Mouse (Mus musculus): ENCODE data around the gene Pdhb.
A peak's percentile ranks its signal among the peaks of the same experiment; 100 is the strongest.

Gene Pdhb

DNA sequence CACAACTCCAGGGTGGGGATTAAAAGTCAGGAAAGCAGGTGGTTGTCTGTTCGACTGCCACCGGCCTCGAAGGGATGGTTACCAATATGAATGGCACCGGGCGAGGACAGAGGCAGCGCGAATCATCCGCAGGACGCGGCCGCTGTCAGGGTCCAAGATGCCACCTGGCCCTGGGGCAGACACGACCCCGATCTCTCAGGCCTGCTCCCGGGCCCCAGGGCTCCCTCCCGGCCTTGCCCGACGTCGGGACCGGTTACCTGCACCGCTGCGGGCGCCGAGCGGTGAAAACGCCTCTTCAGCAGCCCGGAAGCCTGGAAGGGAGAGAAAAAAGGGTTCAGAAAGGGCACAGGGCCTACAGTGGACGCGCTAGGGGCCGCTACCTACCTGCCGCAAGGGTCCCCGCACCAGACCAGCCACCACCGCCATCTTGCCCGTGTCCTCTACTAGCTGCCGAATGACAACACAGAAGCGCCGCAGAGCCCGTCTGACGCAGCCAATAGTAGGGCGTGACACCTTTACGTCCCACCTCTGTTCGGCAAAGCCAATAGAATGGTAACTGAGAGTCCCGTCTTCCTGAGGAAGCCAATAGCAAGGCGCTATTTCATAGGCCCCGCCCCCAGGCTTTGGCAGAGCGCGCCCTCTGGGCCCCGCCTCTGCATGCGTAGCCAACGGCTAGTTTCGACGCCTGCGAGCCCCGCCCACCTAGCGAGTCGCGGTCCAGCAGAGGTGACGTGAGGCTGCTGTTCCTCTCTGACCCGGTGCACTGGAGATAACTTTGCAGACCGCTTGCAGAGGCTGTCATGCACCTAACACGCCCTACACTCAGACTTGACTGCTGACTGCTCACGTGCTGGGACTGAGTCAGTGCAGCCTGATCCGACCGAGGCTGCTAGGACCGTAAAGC lies at the start of gene Pdhb:
Pdhb (minus strand) TSS at position 519 of the 904 bp plus-strand sequence.
- peak; percentile 100 for DNase-seq

DNA sequence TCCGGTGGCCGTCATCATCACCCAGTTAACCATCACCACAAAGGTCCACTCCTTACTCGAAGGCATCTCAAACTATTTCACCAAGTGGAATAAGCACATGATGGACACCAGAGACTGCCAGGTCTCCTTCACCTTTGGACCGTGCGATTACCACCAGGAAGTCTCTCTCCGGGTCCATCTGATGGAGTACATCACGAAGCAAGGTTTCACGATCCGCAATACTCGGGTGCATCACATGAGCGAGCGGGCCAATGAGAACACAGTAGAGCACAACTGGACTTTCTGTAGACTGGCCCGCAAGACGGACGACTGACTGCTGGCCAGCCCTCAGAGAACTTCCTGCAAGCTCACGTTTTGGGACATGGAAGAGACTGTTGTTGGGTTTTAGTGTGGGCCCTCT lies 49.7 kb upstream of the Pdhb start:
- DNase-seq: peak; percentile 87

DNA sequence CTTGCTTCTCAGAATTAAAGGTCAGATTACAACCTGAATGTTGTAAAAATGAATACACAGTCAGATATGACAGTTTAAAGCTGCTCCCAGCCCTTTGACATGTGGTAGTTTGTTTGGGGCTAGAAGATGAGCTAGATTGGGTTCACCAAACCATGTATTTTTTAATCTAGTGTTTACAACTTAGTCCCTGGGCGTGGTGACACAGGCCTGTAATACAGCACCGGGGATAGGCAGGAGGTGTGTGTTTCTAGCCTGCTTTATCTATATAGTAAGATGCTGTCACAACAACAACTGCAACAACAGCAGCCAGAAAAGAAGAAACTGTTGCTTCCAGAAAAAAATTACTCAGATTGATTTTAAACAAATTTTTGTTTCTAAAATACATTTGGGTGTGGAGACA lies 48.1 kb upstream of the Pdhb start:
- no peak for DNase-seq

DNA sequence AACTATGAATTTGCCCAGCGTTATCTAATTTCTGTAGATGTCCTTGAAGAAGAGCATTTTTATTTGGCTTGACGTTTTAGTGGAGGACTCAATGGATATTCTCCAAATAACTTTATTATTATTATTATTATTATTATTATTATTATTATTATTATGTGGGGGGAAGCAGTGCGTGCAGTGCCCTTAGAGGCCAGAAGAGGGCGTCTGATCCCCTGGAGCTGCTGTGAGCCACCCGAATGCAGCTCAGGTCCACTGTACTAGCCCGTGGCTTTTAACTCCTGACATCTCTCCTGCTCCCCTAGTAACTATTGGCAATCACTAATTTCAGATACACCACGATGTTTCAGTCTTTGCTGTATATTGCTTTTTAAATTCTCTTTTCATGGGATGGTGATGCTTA lies 47.5 kb upstream of the Pdhb start:
- peak; percentile 80 for DNase-seq

DNA sequence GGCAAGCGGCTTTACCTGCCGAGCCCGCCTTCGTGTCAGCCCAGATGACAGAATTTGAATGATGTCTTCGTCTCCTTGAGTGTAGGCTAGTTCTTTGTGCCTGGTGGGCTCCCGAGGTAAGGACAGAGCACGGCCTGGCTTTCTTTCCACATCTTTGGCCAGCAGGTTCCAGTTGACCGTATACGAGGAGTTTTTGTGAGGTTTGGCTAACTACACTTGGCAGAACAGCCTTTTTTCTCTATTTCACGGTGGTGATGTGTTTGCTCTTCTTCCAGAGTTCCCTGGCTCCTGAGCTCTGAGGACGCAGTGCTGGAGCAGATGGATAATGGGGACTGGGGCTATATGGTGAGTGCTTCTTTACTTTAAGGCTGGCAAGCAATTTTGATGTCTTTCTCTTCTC lies 47.1 kb upstream of the Pdhb start:
- peak; percentile 60 for DNase-seq

DNA sequence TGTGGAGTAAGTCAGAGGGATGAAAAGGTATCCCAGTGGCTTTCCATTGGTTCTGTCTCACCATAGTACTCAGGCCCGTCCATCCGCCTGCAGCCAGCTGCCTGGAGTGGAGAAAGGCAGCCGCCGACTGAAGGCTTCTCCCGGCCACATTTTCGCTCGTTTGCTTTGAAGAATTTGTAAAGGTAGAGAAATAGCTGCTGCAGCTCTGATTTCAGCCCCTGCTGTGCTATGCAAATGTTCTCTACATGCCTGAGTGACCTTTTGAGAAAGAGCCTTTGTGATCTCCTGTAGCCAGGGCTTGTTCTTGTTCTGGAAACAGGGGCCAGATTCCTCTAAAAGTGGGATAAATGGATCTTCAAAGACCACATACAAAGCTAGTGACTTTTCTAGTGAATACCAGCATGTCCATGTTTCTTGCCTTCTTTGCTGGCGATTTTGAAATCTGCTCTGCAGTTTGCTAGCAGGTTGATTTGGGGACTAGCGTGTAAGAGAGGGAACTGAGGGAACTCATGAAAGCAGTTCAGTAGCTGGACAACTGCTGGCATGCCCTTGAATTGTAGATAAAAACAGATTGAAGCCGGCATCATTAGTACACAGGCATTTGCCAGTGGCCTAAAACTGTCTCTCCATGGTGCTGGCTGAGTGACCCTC lies 46.0 kb upstream of the Pdhb start:
- DNase-seq: peak; percentile 35

DNA sequence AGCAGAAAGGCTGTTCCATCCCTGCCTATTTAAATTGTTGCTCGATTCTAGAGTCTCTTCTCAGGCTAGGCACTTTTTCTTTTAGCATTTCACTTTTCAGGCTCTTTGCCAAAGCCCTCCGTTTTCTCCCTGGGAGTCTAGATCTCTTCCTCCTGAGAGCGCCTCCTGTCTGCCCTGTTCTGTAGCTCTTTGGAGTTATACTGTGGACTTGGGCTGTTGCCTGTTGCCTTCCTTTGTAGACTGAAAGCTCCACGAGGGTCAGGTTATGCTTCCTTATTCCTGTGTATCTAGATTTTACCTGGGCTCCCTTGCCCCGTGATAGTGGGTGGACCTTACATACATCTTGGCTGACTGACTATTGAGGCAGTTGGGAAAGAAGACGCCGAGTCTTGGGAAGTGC lies 45.4 kb upstream of the Pdhb start:
- no peak for DNase-seq

DNA sequence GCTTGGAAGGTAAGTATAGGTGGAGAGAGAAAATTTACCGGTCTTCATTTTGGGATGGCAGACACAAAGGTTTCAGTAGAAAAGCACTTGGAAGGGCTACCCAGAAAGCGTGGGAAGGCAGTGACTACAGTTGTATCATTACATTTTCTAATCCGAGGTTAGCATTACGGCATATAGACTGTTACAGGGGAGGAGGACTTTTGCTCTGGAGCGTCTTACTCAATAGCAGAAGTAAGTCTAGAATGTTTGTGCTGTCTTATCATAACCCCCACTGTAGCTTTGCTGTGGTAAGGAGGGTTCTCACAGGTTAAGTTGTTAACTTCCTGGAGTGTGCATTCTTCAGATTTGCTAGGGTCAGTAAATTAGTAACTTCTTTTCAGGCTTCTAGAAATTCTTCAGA lies 43.3 kb upstream of the Pdhb start:
- peak; percentile 9 for DNase-seq

DNA sequence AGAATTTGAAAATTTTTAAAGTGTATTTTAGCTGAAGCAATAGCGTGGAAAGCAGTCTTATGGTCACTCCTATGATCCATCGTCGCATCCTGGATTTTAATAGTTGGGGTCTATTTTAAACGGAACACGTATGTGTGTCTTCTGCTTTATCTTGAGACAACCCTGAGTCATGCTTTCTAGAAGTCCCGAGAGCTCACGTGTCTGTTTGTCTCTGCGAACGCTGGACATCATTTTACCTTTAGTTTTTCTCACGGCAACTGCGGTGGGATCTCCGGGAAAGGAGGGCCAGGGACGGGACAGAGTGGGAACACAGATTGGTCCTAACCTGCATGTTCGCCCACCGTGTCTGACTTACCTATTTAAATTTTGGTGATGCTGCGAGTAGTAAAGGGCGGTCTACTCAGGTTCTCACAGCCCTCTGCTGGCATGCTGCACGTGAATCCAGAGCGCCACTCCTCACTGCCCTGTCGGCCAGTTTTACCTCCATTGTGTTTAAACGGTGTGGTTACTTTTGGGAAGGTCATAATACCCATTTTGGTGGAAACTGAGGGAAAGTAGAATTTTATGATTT lies 42.5 kb upstream of the Pdhb start:
- peak; percentile 75 for DNase-seq

DNA sequence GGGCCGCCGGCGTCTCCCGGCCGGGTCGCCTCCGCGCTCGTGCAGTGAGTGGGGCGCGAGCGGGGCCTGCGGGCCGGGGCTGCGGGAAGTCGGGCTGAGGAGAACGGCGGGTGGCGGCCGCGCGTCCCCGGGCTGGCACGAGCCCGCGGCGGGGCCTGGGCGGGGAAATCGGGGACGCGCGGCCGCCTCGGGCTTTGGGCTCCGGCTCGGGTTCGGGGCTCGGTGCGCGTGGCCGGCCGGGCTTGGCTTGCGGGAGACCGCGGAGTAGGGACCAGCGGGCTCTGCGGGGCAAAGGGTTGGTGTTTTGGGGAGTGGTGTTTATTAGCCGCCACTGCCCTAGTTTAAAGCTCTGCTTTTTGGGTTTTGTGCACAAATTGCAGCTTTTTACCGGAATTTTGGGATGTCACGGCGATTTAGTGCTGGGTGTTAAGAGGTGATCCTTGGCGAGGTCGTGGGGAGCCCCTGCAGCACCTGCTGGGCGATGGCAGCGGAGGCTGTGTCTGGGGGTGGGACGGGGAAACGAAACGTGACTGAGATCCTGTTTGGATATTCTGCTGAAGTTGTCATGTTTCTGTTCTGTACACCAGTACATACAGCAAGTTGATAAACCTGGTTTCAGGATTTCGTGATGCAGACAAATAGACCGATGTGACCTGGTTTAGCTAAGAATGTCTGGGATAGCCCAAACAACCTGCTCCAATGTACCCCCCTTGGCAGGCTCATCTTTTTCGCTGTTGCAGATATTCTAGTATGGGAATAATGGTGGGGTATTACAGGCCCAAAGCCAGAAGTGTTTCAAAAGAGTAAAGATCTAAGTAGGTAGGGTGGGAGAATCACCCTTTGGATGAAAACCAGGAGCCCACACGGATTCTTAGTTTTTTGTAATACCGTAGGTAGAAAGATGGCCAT lies 41.7 kb upstream of the Pdhb start:
- no peak for DNase-seq

DNA sequence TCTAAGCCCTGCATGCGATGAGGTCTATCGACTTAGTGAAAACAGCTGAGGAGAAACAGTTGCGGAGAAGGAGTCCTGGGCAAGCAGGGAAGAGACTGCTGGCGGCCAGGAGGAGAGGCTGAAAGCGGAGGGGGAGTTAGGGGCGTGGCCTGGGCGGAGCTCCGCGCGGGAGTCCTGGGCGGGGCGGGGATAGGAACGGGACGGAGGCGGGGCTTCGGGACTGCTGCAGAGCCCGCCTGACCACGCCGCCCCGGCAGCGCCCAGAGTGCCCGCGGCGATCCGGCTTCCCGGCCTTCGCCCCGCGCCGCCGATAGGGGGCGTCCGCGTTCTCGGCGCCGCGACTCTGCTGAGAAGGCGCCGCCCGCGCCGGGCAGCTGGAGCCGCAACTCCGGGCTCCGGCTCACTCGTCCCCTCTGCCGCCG lies 41.0 kb upstream of the Pdhb start, which contains the start of gene Kctd6:
Kctd6 (plus strand) TSS at position 338 of the 422 bp plus-strand sequence.
- DNase-seq: peak; percentile 100

DNA sequence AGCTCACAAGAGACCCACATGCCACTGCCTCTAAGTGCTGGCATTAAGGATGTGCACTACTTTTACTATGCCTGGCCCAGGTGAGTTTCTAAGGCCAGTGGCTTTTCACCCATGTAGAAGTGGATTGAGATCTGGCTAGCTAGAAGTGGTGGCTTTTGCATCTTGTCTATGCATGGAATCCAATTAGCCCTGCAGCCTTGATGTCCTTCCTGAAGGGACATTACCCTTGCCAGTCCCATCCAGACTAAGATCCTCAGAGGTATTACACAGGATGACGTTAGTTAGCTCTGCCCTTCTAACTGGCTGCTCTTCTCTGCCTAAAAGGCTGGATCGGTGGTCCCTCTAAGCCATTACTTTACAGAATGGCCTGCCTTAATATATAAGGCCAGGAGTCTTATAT lies 40.2 kb upstream of the Pdhb start:
- DNase-seq: peak; percentile 88

DNA sequence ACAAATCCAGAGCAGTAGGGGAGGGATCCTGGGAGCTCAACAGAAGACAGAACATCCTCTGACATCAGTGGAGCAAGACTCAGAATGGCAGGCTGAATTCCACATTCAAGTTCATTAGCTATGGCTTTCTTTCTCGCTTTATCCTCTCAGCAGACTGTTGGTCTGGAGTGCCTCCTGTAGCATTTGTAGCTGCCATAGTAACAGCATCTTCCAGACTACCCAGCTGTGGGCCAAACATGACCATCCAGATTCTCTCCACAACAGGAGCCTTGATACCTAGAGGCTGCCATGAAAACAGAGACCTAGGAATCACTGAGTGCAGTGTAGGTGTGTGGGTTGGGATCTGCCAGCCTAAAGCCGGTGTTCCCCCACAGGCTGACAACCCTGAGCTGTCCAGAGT lies 37.1 kb upstream of the Pdhb start:
- DNase-seq: peak; percentile 71

DNA sequence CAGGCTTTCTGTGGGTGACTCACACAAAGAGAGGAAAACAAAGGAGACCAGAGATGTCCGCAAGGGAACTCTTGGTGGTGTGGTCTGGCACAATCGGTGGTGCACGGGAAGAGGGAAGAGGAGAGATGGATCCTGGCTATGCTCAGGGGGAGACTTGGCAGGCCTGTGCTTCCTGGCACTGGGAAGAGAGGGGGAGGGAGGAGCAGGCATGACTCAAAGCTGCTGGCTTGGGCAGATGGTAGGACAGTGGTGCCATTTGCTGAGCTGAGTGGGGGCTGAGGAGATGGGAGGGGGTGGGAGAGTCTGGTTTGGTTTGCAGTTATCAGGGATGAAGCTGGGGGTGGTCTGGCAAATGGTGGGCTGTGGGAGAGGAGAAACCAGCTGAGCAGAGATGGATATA lies 36.1 kb upstream of the Pdhb start:
- DNase-seq: peak; percentile 81

DNA sequence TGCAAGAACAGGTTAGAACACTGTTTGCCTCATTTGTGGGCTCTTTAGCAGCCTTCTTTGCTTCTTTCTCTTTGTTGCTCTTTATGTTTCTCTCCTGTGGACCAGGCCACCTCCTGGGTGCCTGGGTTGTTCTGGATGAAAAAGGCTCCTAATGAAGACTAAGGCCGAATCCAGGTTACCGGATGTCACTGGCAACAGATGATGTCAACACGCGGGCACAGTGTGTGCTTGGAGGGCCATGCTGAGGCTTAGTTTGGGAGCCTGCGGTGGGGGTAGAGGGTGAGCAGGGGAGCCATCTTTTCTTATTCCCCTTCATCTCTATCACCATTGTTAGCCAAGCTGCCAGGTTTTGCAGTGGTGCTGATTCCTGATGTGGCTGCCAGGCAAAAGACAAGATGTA lies 34.7 kb upstream of the Pdhb start:
- peak; percentile 84 for DNase-seq

DNA sequence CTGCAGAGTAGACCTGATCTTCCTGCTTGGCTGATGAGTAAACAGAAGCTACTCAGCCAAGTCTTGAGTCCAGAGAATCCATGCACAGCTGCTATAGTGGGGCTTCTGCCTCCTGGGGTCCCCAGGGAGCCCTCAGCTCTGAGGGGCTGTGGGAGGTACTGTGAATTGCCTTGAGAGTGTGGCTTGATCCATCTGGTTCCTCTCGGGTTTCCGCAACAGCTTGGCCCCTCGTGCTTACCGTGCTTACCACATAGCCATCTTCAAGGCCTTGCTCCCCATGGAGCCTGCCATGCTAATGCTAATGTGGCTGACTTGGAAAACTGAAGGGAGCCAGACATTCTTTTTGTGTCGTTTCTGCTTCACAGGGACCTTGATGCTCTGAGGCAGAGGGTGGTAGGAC lies 34.3 kb upstream of the Pdhb start:
- peak; percentile 82 for DNase-seq

DNA sequence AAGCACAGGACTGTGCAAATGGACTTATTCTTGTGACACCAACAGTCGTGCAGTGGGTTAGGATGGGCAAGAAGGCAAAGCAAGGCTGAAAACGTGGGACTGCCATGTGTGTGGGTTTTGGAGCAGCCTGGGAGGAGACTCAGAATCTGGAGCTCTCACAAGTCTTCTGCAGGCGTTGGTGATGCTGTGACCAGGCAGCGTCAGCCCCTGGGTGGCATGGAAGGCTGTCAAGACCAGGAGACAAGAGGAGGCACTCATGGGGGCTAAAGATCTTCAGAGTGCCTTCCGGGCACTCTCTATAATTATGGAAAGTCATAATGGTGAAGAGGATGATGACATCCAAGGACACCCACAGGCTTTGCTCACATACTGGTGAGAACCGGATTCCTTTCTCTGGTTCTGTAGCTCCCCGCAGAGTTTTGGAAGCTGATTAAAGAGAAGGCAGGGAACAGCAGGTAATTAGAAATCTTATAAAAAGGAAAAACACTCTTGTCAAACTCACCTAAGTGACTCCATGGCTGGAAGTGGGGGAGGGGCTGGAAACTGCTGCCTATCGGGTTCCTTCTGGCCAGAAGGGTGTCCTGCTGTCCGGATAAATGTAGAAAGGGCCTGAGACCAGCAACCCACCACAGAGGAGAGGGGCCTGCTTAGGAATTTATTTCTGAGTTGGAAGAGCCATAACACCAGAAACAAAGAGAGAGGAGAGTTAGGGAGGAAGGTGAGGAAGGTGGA lies 33.5 kb upstream of the Pdhb start:
- DNase-seq: peak; percentile 67

DNA sequence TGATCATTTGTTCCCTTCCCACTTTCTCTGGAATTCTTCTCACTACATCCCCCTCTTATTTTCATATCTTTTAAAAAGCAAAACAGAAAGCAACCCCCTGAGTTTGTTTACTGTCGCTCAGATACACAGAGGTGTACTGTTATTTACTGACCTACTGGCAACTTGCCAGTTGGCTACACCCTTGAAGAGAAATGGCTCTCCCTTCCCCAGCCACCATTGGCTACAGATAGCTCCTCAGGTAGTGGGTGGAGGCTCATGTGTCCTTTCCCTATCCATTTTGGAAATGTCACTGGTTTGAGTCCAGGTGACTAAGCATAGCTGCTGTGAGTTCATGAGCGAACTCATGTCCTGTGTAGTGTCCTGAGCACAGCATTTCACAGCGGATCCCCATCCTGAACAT lies 28.9 kb upstream of the Pdhb start:
- peak; percentile 75 for DNase-seq

DNA sequence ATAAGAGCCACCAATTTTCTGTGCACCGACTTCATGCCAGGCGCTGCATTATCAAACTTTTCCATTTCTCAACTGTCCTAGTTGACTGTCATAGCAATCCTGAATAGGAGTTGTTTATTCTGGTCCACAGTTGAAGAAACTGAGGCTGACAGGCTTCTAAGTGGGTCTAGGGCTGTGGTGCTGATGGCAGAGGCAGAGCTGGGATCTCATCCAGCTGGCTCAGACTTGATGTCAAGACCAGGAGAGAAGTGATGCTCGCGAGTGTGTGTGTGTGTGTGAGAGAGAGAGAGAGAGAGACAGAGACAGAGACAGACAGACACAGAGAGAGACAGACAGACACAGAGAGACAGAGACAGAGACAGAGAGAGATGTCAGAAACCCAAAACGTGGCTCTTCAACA lies 27.9 kb upstream of the Pdhb start:
- DNase-seq: peak; percentile 61

DNA sequence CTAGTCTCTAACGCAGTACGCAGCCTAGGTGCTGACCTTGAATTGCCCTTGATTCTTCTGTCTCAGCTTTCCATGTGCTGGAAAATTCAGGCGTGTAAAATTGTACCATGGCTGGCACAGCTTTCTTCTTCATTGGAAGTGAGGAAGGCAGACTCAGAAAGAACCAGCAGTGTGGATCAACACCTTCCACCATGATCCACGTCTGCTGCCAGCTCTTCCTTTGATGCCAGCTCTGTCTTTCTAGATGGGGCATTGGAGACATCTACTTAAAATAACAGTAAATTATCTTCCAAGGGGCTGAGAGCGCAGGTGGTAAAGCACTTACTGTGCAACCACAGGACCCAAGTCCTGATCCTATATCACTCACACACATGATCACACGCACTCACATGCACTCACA lies 19.9 kb upstream of the Pdhb start:
- DNase-seq: peak; percentile 53

DNA sequence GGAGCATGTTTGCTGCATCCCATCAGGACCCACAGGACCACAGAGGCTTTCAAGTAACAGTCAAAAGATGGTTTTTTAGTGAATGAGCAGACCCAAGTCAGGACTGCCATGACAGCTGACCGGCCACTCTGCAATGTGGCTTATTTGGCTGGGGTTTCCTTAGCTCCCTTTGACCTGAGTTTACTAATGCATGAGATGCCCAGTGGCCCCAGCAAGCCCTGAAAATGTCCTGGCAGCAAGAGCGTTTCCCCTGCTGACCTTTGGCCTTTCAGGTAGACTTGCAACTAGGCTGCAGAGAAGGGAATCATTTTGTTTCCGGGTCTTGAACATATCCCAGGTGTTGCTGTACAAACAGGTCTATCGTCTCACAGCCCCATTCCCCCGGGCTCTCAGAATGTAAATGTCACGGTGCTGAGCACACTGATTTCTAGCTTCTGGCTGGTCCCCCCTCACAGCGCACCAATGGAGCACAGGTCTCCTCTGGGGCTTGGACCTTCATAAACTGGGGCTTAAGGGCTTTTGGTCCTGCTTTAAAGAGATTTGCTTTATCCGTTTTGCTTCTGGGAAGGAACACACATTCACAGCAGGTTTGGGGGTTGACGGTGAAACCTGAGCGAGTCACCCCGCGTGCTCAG lies 18.6 kb upstream of the Pdhb start:
- peak; percentile 75 for DNase-seq

DNA sequence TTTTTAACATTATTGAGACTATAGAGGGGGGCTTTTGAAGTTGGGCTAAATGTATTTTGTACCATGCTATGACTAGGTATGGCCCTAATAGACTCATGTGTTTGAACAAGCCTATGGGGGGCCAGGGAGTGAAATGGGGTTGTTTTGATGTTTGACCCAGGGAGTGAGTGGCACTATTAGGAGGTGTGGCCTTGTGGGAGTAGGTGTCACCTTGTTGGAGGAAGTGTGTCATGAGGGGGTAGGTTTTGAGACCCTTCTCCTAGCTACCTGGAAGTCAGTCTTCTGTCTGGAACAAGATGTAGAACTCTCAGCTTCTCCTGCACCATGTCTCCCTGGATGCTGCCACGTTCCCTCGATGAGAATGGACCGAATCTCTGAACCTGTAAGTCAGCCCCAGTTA lies 17.7 kb upstream of the Pdhb start:
- DNase-seq: peak; percentile 51

Measured in heart, adult 11 months (tissue).